Mouse (Mus musculus) lung, embryonic 15.5 days (tissue): ENCODE data around the gene Rps3. TPM values are rescaled to one million over a fixed set of nuclear protein-coding genes. Genes with fewer than 3 reads are reported as not detected.

ENCODE experiments used
- ATAC-seq: fragments of 200-750 bp; cut with Nextera tagmentation; 2 replicates; pipeline ENCODE4 v1.8.0; 2017; ENCODE audit warnings: moderate number of reproducible peaks, borderline replicate concordance; ENCODE audit not compliant: low FRiP score, low TSS enrichment; ENCODE audit errors: extremely low read depth
- H3K27ac ChIP-seq: fragments of 300-500 bp; sonication (generic); 2 replicates; pipeline ENCODE4 v1.5.1; 2015; ENCODE audit warnings: moderate library complexity, mild to moderate bottlenecking, inconsistent platforms
- H3K27me3 ChIP-seq: fragments of 300-500 bp; sonication (generic); 2 replicates; pipeline ENCODE4 v1.6.1; 2015; ENCODE audit warnings: inconsistent platforms
- H3K36me3 ChIP-seq: fragments of 300-500 bp; sonication (generic); 2 replicates; pipeline ENCODE4 v1.6.1; 2015; ENCODE audit warnings: inconsistent platforms
- H3K4me1 ChIP-seq: fragments of 300-500 bp; sonication (generic); 2 replicates; pipeline ENCODE4 v1.6.1; 2015; ENCODE audit warnings: inconsistent platforms
- H3K4me2 ChIP-seq: fragments of 300-500 bp; sonication (generic); 2 replicates; pipeline ENCODE4 v1.6.1; 2015; ENCODE audit warnings: inconsistent platforms, mild to moderate bottlenecking, moderate library complexity
- H3K4me3 ChIP-seq: fragments of 300-500 bp; sonication (generic); 2 replicates; pipeline ENCODE4 v1.5.1; 2015; ENCODE audit warnings: mild to moderate bottlenecking, inconsistent platforms
- H3K9ac ChIP-seq: fragments of 300-500 bp; sonication (generic); 2 replicates; pipeline ENCODE4 v1.6.1; 2015; ENCODE audit warnings: inconsistent platforms
- H3K9me3 ChIP-seq: fragments of 300-500 bp; sonication (generic); 2 replicates; pipeline ENCODE4 v1.6.1; 2016; ENCODE audit warnings: inconsistent platforms
- WGBS: fragments of 180-500 bp; shearing (Covaris S2); methylation state at CpG from one replicate; pipeline ENCODE4 v1.1.7; 2015; 5-methylcytosine and 5-hydroxymethylcytosine counted together
- polyA plus RNA-seq: library from polyadenylated mRNA; unstranded; fragments of >200 nt; fragmentation: Nextera tagmentation; extraction: Ambion mirVana; gene quantifications from 2 replicates; pipeline ENCODE4 v1.2.1, GENCODE M21; 2015

The Rps3 gene
- polyA plus RNA-seq, 1 experiment from 2014 or later = 777 TPM

- Histone ChIP-seq H3K4me3 (no peak overlapping the region), H3K27me3 (no peaks in the 10 kb centered on the region), H3K36me3 (0 out of 2 replicates have a peak, but pooled peaks cover 2% of the 10 kb centered on the region), H3K9me3 (no peaks in the 10 kb centered on the region), H3K4me2 (no peak overlapping the region), H3K27ac (no peak overlapping the region), H3K4me1 (no peaks in the 10 kb centered on the region), H3K9ac (no peak overlapping the region)
- no peak for ATAC-seq
- 62% methylated on average over 4 of the region's 4 CpGs for WGBS
Measured at GRCm38 (mm10) chr7:99454044-99454443, 29.5 kb downstream of the Rps3 start.

- Histone ChIP-seq H3K9me3 (no peaks in the 10 kb centered on the region), H3K4me1 (no peaks in the 10 kb centered on the region), H3K4me3 (no peak overlapping the region), H3K4me2 (no peak overlapping the region), H3K9ac (no peak overlapping the region), H3K36me3 (0 out of 2 replicates have a peak, but pooled peaks cover 2% of the 10 kb centered on the region), H3K27me3 (no peaks in the 10 kb centered on the region), H3K27ac (no peak overlapping the region)
- ATAC-seq = no peak
- 84% methylated on average over 7 of the region's 7 CpGs for WGBS
Measured at GRCm38 (mm10) chr7:99452859-99453258, 30.7 kb downstream of the Rps3 start.

- Histone ChIP-seq H3K9ac (no peak overlapping the region), H3K4me3 (no peak overlapping the region), H3K27ac (no peak overlapping the region), H3K4me1 (no peaks in the 10 kb centered on the region), H3K27me3 (no peaks in the 10 kb centered on the region), H3K36me3 (0 out of 2 replicates have a peak, but pooled peaks cover 2% of the 10 kb centered on the region), H3K4me2 (no peak overlapping the region), H3K9me3 (no peaks in the 10 kb centered on the region)
- ATAC-seq = peak; percentile 25; the same call in 1 of the 2 replicates
- 1% methylated on average over 3 of the region's 3 CpGs for WGBS
Measured at GRCm38 (mm10) chr7:99450703-99451102, 32.8 kb downstream of the Rps3 start.

- no peak overlapping the region for H3K4me2 ChIP-seq
- 0 out of 2 replicates have a peak, but pooled peaks cover 3% of the 10 kb centered on the region for H3K36me3 ChIP-seq
- ATAC-seq = no peak
- no peaks in the 10 kb centered on the region for H3K27me3 ChIP-seq
- WGBS = 62% methylated on average over 3 of the region's 3 CpGs
- no peak overlapping the region for H3K27ac ChIP-seq
- no peaks in the 10 kb centered on the region for H3K9me3 ChIP-seq
- no peak overlapping the region for H3K4me3 ChIP-seq
- no peaks in the 10 kb centered on the region for H3K4me1 ChIP-seq
- H3K9ac ChIP-seq = no peak overlapping the region
Measured at GRCm38 (mm10) chr7:99449751-99450150, 33.8 kb downstream of the Rps3 start.

GRCm38 (mm10) chr7:99449063-99449462, 34.5 kb downstream of the Rps3 start:
- Histone ChIP-seq H3K4me2 (no peak overlapping the region), H3K4me3 (no peak overlapping the region), H3K27me3 (no peaks in the 10 kb centered on the region), H3K4me1 (no peaks in the 10 kb centered on the region), H3K36me3 (0 out of 2 replicates have a peak, but pooled peaks cover 5% of the 10 kb centered on the region), H3K9me3 (no peaks in the 10 kb centered on the region), H3K9ac (no peak overlapping the region), H3K27ac (no peak overlapping the region)
- 61% methylated on average over 8 of the region's 8 CpGs for WGBS
- ATAC-seq = no peak

GRCm38 (mm10) chr7:99448619-99449018, 34.9 kb downstream of the Rps3 start:
- H3K9ac ChIP-seq = no peak overlapping the region
- no peak for ATAC-seq
- H3K4me1 ChIP-seq = no peaks in the 10 kb centered on the region
- H3K36me3 ChIP-seq = 0 out of 2 replicates have a peak, but pooled peaks cover 5% of the 10 kb centered on the region
- no peaks in the 10 kb centered on the region for H3K9me3 ChIP-seq
- H3K4me3 ChIP-seq = no peak overlapping the region
- no peaks in the 10 kb centered on the region for H3K27me3 ChIP-seq
- H3K4me2 ChIP-seq = no peak overlapping the region
- no peak overlapping the region for H3K27ac ChIP-seq
- 67% methylated on average over 5 of the region's 5 CpGs for WGBS

GRCm38 (mm10) chr7:99447323-99447722, 36.2 kb downstream of the Rps3 start:
- 0 out of 2 replicates have a peak, but pooled peaks cover 3% of the 10 kb centered on the region for H3K36me3 ChIP-seq
- 73% methylated on average over 5 of the region's 5 CpGs for WGBS
- no peaks in the 10 kb centered on the region for H3K9me3 ChIP-seq
- no peaks in the 10 kb centered on the region for H3K27me3 ChIP-seq
- no peak overlapping the region for H3K9ac ChIP-seq
- peaks cover 1% of the 10 kb centered on the region for H3K4me1 ChIP-seq
- no peak overlapping the region for H3K4me3 ChIP-seq
- no peak overlapping the region for H3K27ac ChIP-seq
- no peak for ATAC-seq
- no peak overlapping the region for H3K4me2 ChIP-seq

- no peak for ATAC-seq
- WGBS = 95% methylated on average over 2 of the region's 2 CpGs
Measured at GRCm38 (mm10) chr7:99445833-99446232, 37.7 kb downstream of the Rps3 start.

GRCm38 (mm10) chr7:99444012-99444411, 39.5 kb downstream of the Rps3 start:
- H3K27me3 ChIP-seq = no peaks in the 10 kb centered on the region
- WGBS = 61% methylated on average over 6 of the region's 6 CpGs
- no peaks in the 10 kb centered on the region for H3K9me3 ChIP-seq
- H3K27ac ChIP-seq = no peak overlapping the region
- H3K4me1 ChIP-seq = peaks cover 20% of the 10 kb centered on the region
- ATAC-seq = no peak
- 0 out of 2 replicates have a peak, but pooled peaks cover 3% of the 10 kb centered on the region for H3K36me3 ChIP-seq
- H3K4me3 ChIP-seq = no peak overlapping the region
- no peak overlapping the region for H3K4me2 ChIP-seq
- no peak overlapping the region for H3K9ac ChIP-seq

More at GRCm38 (mm10) chr7:99445833-99446232, 37.7 kb downstream of the Rps3 start:
- Histone ChIP-seq H3K9ac (no peak overlapping the region), H3K9me3 (no peaks in the 10 kb centered on the region), H3K4me2 (no peak overlapping the region), H3K4me1 (peaks cover 16% of the 10 kb centered on the region), H3K4me3 (no peak overlapping the region), H3K27me3 (no peaks in the 10 kb centered on the region), H3K27ac (no peak overlapping the region), H3K36me3 (0 out of 2 replicates have a peak, but pooled peaks cover 3% of the 10 kb centered on the region)

- H3K4me3 ChIP-seq = no peak overlapping the region
- no peaks in the 10 kb centered on the region for H3K27me3 ChIP-seq
- no peak for ATAC-seq
- WGBS = 49% methylated on average over 5 of the region's 5 CpGs
- H3K36me3 ChIP-seq = 0 out of 2 replicates have a peak, but pooled peaks cover 3% of the 10 kb centered on the region
- no peak overlapping the region for H3K27ac ChIP-seq
- H3K4me1 ChIP-seq = peaks cover 20% of the 10 kb centered on the region
- H3K4me2 ChIP-seq = no peak overlapping the region
- no peaks in the 10 kb centered on the region for H3K9me3 ChIP-seq
- no peak overlapping the region for H3K9ac ChIP-seq
Measured at GRCm38 (mm10) chr7:99443164-99443563, 40.4 kb downstream of the Rps3 start.

GRCm38 (mm10) chr7:99441534-99442072, 41.9 kb downstream of the Rps3 start:
- no peak overlapping the region for H3K4me3 ChIP-seq
- H3K4me1 ChIP-seq = peaks cover 20% of the 10 kb centered on the region
- H3K9ac ChIP-seq = no peak overlapping the region
- peak; percentile 81 for ATAC-seq
- 7% methylated on average over 6 of the region's 6 CpGs for WGBS
- no peaks in the 10 kb centered on the region for H3K9me3 ChIP-seq
- no peaks in the 10 kb centered on the region for H3K27me3 ChIP-seq
- H3K36me3 ChIP-seq = 0 out of 2 replicates have a peak, but pooled peaks cover 3% of the 10 kb centered on the region
- no peak overlapping the region for H3K4me2 ChIP-seq
- peak overlapping the region; percentile 69 for H3K27ac ChIP-seq

GRCm38 (mm10) chr7:99438881-99439280, 44.7 kb downstream of the Rps3 start:
- WGBS = 63% methylated on average over 10 of the region's 10 CpGs
- H3K9me3 ChIP-seq = no peaks in the 10 kb centered on the region
- no peaks in the 10 kb centered on the region for H3K36me3 ChIP-seq
- no peaks in the 10 kb centered on the region for H3K27me3 ChIP-seq
- H3K9ac ChIP-seq = no peak overlapping the region
- H3K4me1 ChIP-seq = peaks cover 20% of the 10 kb centered on the region
- H3K4me2 ChIP-seq = no peak overlapping the region
- ATAC-seq = no peak
- H3K4me3 ChIP-seq = no peak overlapping the region
- no peak overlapping the region for H3K27ac ChIP-seq
